Mouse (Mus musculus) cortical plate, adult 2 months (tissue): ENCODE measurements around the gene Gal3st2b. TPM values are rescaled to one million over a fixed set of nuclear protein-coding genes. Genes with fewer than 3 reads are reported as not detected.
"Not testable (repeated sequence)": the region's sequence is repeated elsewhere in the genome, so short reads cannot be mapped to it uniquely, and the experiment has no call there.

ENCODE experiments used
- H3K27ac ChIP-seq: fragments of 200-500 bp; 2 replicates; pipeline ENCODE4 v1.5.1; 2012; ENCODE audit warnings: low read length, control low read depth, inconsistent platforms; ENCODE audit not compliant: insufficient read depth
- H3K4me1 ChIP-seq: fragments of 200-500 bp; 2 replicates; pipeline ENCODE4 v1.6.1; 2011; ENCODE audit warnings: low read length; ENCODE audit not compliant: control insufficient read depth, insufficient read depth
- H3K4me3 ChIP-seq: fragments of 200-500 bp; 2 replicates; pipeline ENCODE4 v1.5.1; 2011; ENCODE audit warnings: mild to moderate bottlenecking, low read length, control low read depth; ENCODE audit not compliant: insufficient read depth
- polyA plus RNA-seq: library from polyadenylated mRNA; depleted of rRNA; stranded (reverse); fragments of >200 nt; gene quantifications from 2 replicates; pipeline ENCODE4 v1.2.3, GENCODE M21; 2012; rRNA removed

Gene Gal3st2b
- 0.17 TPM in 1 of 2 replicates, not detected in the other for polyA plus RNA-seq

DNA sequence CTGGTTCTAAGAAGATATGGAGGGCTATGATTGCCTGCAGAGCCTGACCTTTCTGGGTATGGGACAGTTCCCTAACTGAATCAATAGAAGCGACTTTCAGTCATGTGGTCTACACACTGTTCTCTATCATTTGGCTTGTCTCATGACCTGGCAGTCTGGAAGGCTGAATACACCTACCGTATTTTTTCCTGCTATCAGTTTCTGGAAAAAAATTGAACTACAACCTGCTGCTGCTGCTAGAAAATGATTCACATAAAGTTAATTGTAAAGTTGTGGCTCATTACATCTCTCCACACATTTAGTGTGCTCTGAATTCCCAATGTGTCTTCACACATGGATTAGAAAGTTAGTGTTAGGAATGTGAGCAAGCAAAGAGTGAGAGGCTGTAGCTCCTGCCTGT, at the start of gene Gal3st2b:
Gene Gal3st2b (plus strand): TSS at position 301 of the 400 bp plus-strand sequence.
- not testable (repeated sequence) for H3K27ac ChIP-seq, H3K4me1 ChIP-seq, H3K4me3 ChIP-seq

GRCm38 (mm10) chr1:93871594-93872105, 46.5 kb upstream of the Gal3st2b start:
- not testable (repeated sequence) for H3K4me3 ChIP-seq, H3K27ac ChIP-seq, H3K4me1 ChIP-seq

DNA sequence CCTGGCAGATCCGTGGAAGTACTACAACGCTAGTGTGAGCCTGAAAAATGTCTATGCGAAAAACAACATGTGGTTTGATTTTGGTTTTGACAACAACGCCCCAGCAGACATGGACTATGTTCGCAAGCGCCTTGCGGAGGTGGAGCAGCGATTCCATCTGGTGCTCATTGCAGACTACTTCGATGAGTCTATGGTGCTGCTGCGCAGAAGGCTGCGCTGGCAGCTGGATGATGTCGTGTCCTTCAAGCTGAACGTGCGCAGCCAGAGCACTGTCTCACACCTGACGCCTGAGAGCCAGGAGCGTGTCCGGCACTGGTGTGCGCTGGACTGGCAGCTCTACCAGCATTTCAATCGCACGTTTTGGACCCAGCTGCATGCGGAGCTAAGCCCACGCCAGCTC, 43.7 kb upstream of the Gal3st2b start:
- not testable (repeated sequence) for H3K4me1 ChIP-seq, H3K27ac ChIP-seq, H3K4me3 ChIP-seq

DNA sequence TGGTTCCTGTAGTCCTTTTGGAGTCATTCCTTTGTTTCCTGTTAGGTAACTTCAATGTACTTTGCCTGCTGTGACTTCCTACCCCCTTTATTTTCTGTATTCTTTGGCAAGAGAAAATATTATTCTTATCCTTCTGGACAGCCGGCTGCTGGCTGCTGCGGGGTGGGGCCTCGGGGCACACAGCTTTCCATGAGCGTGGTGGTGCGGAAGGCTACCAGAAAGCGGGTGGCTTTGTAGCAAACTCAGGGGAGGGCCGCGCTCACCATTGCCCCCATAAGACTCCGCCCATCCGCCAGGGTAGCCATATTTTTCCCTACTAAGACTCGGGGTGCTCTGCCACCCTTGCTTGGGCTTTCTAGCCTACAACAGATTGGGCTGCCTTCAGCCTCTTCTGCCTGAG, 36.3 kb upstream of the Gal3st2b start:
- H3K4me3 ChIP-seq, H3K4me1 ChIP-seq, H3K27ac ChIP-seq: not testable (repeated sequence)

- H3K4me1 ChIP-seq, H3K4me3 ChIP-seq: not testable (repeated sequence)
These were observed 27.2 kb upstream of the Gal3st2b start for GRCm38 (mm10) chr1:93890936-93891335.

DNA sequence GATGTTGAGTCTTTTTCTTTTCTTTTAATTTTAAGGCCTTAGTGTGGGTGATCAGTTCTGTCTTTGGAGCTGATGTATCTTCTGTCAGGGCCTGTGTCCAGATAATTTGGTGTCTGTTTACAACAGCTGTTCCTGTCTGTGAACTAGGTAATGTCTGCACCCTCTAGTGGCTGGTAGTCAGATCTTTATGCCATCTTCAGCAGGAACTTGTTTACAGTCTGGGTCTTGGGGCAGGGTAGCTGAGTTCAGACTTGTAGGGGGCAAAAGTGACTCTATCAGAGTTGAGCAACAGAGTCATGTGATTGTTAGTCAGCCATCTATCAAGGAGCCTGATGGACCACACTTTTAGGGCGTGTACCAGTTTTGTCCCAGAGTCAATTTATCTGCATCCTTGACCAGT, 20.7 kb upstream of the Gal3st2b start:
- not testable (repeated sequence) for H3K27ac ChIP-seq, H3K4me1 ChIP-seq, H3K4me3 ChIP-seq

More at GRCm38 (mm10) chr1:93890936-93891335, 27.2 kb upstream of the Gal3st2b start:
- H3K27ac ChIP-seq = not testable (repeated sequence)

- not testable (repeated sequence) for H3K4me3 ChIP-seq, H3K4me1 ChIP-seq, H3K27ac ChIP-seq
These were observed 16.8 kb upstream of the Gal3st2b start for GRCm38 (mm10) chr1:93901291-93901690.

DNA sequence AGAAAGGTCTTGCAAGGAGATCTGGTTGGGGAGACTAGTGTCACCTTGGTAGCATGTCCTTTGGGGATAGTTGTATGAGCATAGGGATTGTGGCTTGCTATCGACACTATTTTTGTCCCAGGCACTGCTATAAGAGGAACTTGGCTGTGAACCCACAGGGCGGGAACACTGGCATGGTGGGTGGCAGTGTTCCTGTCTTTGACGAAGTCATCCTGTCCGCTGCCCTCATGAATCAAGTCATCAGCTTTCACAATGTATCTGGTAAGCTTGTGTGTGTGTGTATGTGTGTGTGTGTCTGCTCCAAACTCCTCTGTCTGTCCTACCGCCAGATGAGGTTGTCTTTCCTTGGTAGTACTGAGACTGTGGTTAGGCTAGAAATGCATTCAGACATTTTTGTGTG, 11.4 kb upstream of the Gal3st2b start:
- not testable (repeated sequence) for H3K4me1 ChIP-seq, H3K27ac ChIP-seq, H3K4me3 ChIP-seq

GRCm38 (mm10) chr1:93908977-93909586, 9.0 kb upstream of the Gal3st2b start:
- H3K4me3 ChIP-seq, H3K27ac ChIP-seq, H3K4me1 ChIP-seq: not testable (repeated sequence)

GRCm38 (mm10) chr1:93911877-93912276, 6.2 kb upstream of the Gal3st2b start:
- H3K27ac ChIP-seq, H3K4me3 ChIP-seq, H3K4me1 ChIP-seq: not testable (repeated sequence)

GRCm38 (mm10) chr1:93917160-93917559, 951 bp upstream of the Gal3st2b start:
- not testable (repeated sequence) for H3K4me1 ChIP-seq, H3K27ac ChIP-seq

DNA sequence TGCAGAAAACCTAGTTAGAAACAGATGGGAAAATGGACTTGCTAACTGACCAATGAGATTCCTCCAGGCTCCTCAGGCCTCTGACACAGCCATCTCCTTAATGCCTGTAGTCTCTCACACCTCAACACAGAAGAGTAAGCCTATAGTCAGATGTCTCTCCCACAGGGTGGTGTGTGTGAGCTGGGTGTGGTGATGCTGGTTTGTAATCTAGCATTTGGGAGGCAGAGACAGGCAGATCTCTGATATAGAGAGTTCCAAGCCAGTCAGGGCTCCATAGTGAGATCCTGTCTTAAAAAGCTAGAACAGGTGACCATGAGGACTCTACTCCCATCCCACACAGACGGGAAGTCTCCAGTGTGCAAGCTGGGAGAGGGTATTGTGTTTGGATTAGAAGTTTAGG, 664 bp downstream of the Gal3st2b start:
- H3K4me3 ChIP-seq, H3K4me1 ChIP-seq, H3K27ac ChIP-seq: not testable (repeated sequence)

More at GRCm38 (mm10) chr1:93917160-93917559, 951 bp upstream of the Gal3st2b start:
- H3K4me3 ChIP-seq = not testable (repeated sequence)

DNA sequence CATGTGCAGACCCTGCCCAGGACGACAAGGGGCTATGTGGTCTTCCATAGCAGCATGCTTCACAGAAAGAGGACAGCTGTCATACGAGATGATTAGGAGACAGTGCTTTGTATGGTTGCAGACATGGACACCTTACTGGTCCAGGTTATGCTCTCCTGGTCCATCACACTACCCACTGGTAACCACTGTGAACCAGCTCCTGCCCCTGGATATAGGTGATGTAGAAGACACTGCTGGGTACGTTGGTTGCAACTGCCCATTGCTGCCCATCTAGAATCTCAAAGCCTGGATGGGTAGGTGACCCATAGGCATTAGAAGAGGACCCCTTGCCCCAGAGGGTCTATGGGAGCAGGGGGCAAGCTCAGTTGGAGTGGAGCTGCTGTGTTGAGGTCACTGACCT, 1.2 kb downstream of the Gal3st2b start:
- not testable (repeated sequence) for H3K4me3 ChIP-seq, H3K27ac ChIP-seq, H3K4me1 ChIP-seq

GRCm38 (mm10) chr1:93922609-93923008, 4.5 kb downstream of the Gal3st2b start:
- H3K27ac ChIP-seq = not testable (repeated sequence)

DNA sequence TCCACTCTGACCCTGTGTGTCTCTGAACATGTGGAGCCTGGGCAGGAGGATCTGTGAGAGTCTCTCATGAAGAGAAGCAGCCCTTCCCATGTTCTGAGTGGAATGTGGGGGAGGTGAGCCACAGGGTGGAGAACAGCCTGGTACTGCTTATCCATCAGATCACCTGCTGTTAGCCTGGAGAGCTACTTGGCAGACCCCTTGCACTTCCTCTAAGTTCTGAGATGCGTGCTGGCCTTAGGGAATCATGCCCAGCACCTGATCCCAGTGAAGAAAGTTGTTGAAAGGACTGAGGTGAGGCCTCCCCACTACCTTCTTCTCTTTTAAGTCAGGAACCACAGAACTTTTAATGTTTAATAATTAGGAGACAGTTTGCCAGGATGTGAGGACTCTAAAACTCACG, 5.0 kb downstream of the Gal3st2b start:
- H3K4me1 ChIP-seq, H3K27ac ChIP-seq, H3K4me3 ChIP-seq: not testable (repeated sequence)

More at GRCm38 (mm10) chr1:93922609-93923008, 4.5 kb downstream of the Gal3st2b start:
- H3K4me3 ChIP-seq, H3K4me1 ChIP-seq: not testable (repeated sequence)

- H3K4me1 ChIP-seq, H3K27ac ChIP-seq, H3K4me3 ChIP-seq: not testable (repeated sequence)
These were observed 17.3 kb downstream of the Gal3st2b start for GRCm38 (mm10) chr1:93935378-93935777.

GRCm38 (mm10) chr1:93937807-93938206, 19.7 kb downstream of the Gal3st2b start:
- not testable (repeated sequence) for H3K27ac ChIP-seq, H3K4me1 ChIP-seq, H3K4me3 ChIP-seq
